Mouse (Mus musculus): Measurements from ENCODE around the gene Hist1h2ao. TPM values are rescaled to one million over a fixed set of nuclear protein-coding genes. Genes with fewer than 3 reads are reported as not detected.

The Hist1h2ao gene
- polyA plus RNA-seq, 1 experiment from 2014 or later: 2.6 TPM

DNA sequence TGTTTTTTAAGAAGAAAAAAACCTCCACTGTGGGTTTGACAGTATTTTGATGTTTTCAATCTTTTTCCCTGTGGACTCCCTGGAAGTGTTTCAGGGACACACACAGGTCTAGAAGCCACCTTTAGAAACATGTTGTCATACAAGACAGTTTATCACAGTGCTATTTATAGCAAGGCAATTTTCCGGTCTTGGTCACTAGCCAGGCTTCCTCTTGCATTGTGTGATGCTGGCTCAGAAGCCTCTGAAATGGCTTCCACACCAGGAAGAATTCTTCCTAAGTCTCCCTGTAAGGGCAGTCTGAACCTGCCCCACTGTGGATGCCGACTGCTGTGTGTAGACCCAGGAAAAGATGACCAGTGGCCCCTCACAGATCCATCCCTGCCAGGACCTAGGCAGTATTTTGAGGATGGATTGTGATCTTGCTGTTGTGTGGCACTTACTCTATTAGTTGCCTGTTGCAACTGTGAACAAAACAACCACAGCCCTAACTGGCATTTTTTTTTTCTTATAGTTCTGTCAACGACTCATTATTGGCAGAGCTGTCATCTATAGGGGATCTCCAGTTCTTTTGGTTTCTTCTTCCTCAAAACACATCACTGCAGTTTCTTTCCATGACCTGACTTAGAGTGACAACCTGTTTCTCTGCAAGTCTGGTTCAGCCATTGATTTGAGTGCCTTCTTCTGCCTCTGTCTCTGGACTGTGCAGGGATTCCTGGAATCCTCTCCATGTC lies 42.1 kb downstream of the Hist1h2ao start:
- no peaks in the 10 kb centered on the region for H3K27me3 ChIP-seq (replicated peaks)
- H3K4me1 ChIP-seq (replicated peaks): peaks cover 15% of the 10 kb centered on the region
- H3K9me3 ChIP-seq (replicated peaks): no peaks in the 10 kb centered on the region
- H3K36me3 ChIP-seq: no peaks in the 10 kb centered on the region
- peak overlapping the region; percentile 21; the same call in 1 of the 2 replicates for H3K4me2 ChIP-seq
- H3K27ac ChIP-seq (ENCODE audit: poor library complexity, severe bottlenecking): peak overlapping the region; percentile 62
- 37% methylated on average over 3 of the region's 3 CpGs for WGBS
- H3K9ac ChIP-seq: no peak overlapping the region
- 0 out of 2 replicates have a peak, but pooled peaks have one; percentile 13 for ATAC-seq (ENCODE audit: insufficient number of reproducible peaks, low FRiP score)
- H3K4me3 ChIP-seq: no peak overlapping the region

DNA sequence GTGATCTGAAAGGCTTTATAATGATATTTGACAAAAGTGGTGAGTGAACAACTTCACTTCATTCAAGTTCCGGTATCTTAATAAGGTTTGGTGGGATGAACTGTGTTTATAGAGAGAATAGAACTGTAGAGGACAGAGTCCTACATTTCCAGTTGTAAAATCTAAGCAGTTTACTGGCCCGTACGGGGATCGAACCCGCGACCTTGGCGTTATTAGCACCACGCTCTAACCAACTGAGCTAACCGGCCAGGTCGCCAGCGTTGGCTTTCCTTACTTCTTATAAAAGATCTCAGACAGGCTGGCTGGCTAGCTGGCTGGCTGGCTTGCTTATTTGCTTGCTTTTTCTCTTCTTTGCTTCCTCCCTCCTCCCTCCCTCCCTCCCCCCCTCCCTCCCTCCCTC lies 44.9 kb downstream of the Hist1h2ao start:
- Histone ChIP-seq H3K27ac (ENCODE audit: poor library complexity, severe bottlenecking) (no peak overlapping the region), H3K4me3 (peak overlapping the region; percentile 59), H3K4me1 (replicated peaks) (peaks cover 15% of the 10 kb centered on the region), H3K9ac (peak overlapping the region; percentile 55), H3K36me3 (no peaks in the 10 kb centered on the region), H3K9me3 (replicated peaks) (no peaks in the 10 kb centered on the region), H3K27me3 (replicated peaks) (no peaks in the 10 kb centered on the region), H3K4me2 (peak overlapping the region; percentile 66)
- WGBS: 1% methylated on average over 11 of the region's 11 CpGs
- peak; percentile 84 for ATAC-seq (ENCODE audit: insufficient number of reproducible peaks, low FRiP score)

DNA sequence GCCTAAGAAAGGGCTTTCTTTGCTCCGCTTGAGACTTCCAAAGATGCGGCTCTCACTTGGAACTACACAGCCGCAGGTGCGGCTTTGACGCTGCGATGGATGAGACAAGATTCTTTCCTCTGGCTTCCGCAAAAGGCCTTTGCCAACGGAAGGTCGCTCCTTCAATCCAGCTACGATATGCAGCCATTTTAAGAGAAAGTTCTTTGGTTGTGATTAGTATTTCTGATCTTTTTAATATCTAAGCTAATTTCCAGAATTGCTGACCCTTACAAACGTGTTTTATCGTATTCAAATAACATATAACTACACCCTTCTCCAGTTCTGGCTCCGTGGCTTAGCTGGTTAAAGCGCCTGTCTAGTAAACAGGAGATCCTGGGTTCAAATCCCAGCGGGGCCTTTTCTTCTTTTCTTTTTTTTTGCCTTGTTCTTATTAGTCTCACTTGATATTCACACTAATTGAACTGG lies 45.5 kb downstream of the Hist1h2ao start:
- peak overlapping the region; percentile 55 for H3K9ac ChIP-seq
- peak overlapping the region; percentile 59 for H3K4me3 ChIP-seq
- peaks cover 13% of the 10 kb centered on the region for H3K4me1 ChIP-seq (replicated peaks)
- H3K27me3 ChIP-seq (replicated peaks): no peaks in the 10 kb centered on the region
- WGBS: 2% methylated on average over 15 of the region's 15 CpGs
- no peaks in the 10 kb centered on the region for H3K36me3 ChIP-seq
- no peaks in the 10 kb centered on the region for H3K9me3 ChIP-seq (replicated peaks)
- H3K27ac ChIP-seq (ENCODE audit: poor library complexity, severe bottlenecking): no peak overlapping the region
- peak overlapping the region; percentile 66 for H3K4me2 ChIP-seq
- ATAC-seq (ENCODE audit: insufficient number of reproducible peaks, low FRiP score): no peak; the same call in 1 of the 2 replicates

Small RNAs within 50 kb of the gene (microRNA-seq; reads per million reads assigned to microRNA genes)
- gene Gm19658 (not detected), gene Gm44346 (not detected), gene Gm44466 (not detected)

Other genes starting within 250 kb of the Hist1h2ao start
- gene Olfr1364, start 228.7 kb upstream of the Hist1h2ao start, polyA plus RNA-seq (2016; fragmentation: Nextera tagmentation; extraction: Ambion mirVana): not detected in 2 replicates
- not detected in 2 replicates for gene Olfr1362, start 196.4 kb upstream of the Hist1h2ao start, polyA plus RNA-seq (2016; fragmentation: Nextera tagmentation; extraction: Ambion mirVana)
- gene Olfr11, start 167.9 kb upstream of the Hist1h2ao start, polyA plus RNA-seq (2016; fragmentation: Nextera tagmentation; extraction: Ambion mirVana): not detected in 2 replicates
- gene Olfr1361, start 147.1 kb upstream of the Hist1h2ao start, polyA plus RNA-seq (2016; fragmentation: Nextera tagmentation; extraction: Ambion mirVana): not detected in 2 replicates
- gene Olfr1360, start 133.1 kb upstream of the Hist1h2ao start, polyA plus RNA-seq (2016; fragmentation: Nextera tagmentation; extraction: Ambion mirVana): not detected in 2 replicates
- gene Olfr1359, start 112.4 kb upstream of the Hist1h2ao start, polyA plus RNA-seq (2016; fragmentation: Nextera tagmentation; extraction: Ambion mirVana): not detected in 2 replicates
- 0.91 TPM in 1 of 2 replicates, not detected in the other for gene Hist1h2bl, start 94.3 kb upstream of the Hist1h2ao start, polyA plus RNA-seq (2016; fragmentation: Nextera tagmentation; extraction: Ambion mirVana)
- 5.4 and 6.6 TPM in 2 replicates for gene Hist1h2ai, start 94.0 kb upstream of the Hist1h2ao start, polyA plus RNA-seq (2016; fragmentation: Nextera tagmentation; extraction: Ambion mirVana)
- 2.0 TPM in 2 replicates for gene Hist1h3h, start 92.8 kb upstream of the Hist1h2ao start, polyA plus RNA-seq (2016; fragmentation: Nextera tagmentation; extraction: Ambion mirVana)
- 1.4 and 2.5 TPM in 2 replicates for gene Hist1h2bm, start 88.4 kb upstream of the Hist1h2ao start, polyA plus RNA-seq (2016; fragmentation: Nextera tagmentation; extraction: Ambion mirVana)
- gene Hist1h4j, start 75.4 kb upstream of the Hist1h2ao start, polyA plus RNA-seq (2016; fragmentation: Nextera tagmentation; extraction: Ambion mirVana): 0.31 and 0.68 TPM in 2 replicates
- gene Hist1h4k, start 60.0 kb upstream of the Hist1h2ao start, polyA plus RNA-seq (2016; fragmentation: Nextera tagmentation; extraction: Ambion mirVana): 0.80 TPM in 1 of 2 replicates, not detected in the other
- 7.0 and 11.4 TPM in 2 replicates for gene Hist1h2ak, start 56.6 kb upstream of the Hist1h2ao start, polyA plus RNA-seq (2016; fragmentation: Nextera tagmentation; extraction: Ambion mirVana)
- 1.1 and 2.1 TPM in 2 replicates for gene Hist1h2bn, start 56.3 kb upstream of the Hist1h2ao start, polyA plus RNA-seq (2016; fragmentation: Nextera tagmentation; extraction: Ambion mirVana)
- gene Hist1h1b, start 29.8 kb upstream of the Hist1h2ao start, polyA plus RNA-seq (2016; fragmentation: Nextera tagmentation; extraction: Ambion mirVana): 12.4 and 12.5 TPM in 2 replicates
- gene Hist1h3i, start 27.1 kb upstream of the Hist1h2ao start, polyA plus RNA-seq (2016; fragmentation: Nextera tagmentation; extraction: Ambion mirVana): 54.7 and 68.0 TPM in 2 replicates
- 1.3 and 6.2 TPM in 2 replicates for gene Hist1h2an, start 23.2 kb upstream of the Hist1h2ao start, polyA plus RNA-seq (2016; fragmentation: Nextera tagmentation; extraction: Ambion mirVana)
- 1.3 and 1.4 TPM in 2 replicates for gene Hist1h2bp, start 23.0 kb upstream of the Hist1h2ao start, polyA plus RNA-seq (2016; fragmentation: Nextera tagmentation; extraction: Ambion mirVana)
- gene Hist1h2bq, start 268 bp upstream of the Hist1h2ao start, polyA plus RNA-seq (2016; fragmentation: Nextera tagmentation; extraction: Ambion mirVana): 8.4 and 12.7 TPM in 2 replicates
- not detected in 2 replicates for gene Hist1h4m, start 1.3 kb downstream of the Hist1h2ao start, polyA plus RNA-seq (2016; fragmentation: Nextera tagmentation; extraction: Ambion mirVana)
- 8.4 and 15.5 TPM in 2 replicates for gene Hist1h4n, start 21.7 kb downstream of the Hist1h2ao start, polyA plus RNA-seq (2016; fragmentation: Nextera tagmentation; extraction: Ambion mirVana)
- 2,122 and 2,141 TPM in 2 replicates for gene Hist1h2ap, start 23.0 kb downstream of the Hist1h2ao start, polyA plus RNA-seq (2016; fragmentation: Nextera tagmentation; extraction: Ambion mirVana)
- gene Hist1h2br, start 23.3 kb downstream of the Hist1h2ao start, polyA plus RNA-seq (2016; fragmentation: Nextera tagmentation; extraction: Ambion mirVana): 8.1 and 12.8 TPM in 2 replicates
- 7.5 and 8.3 TPM in 2 replicates for gene Zfp184, start 134.6 kb downstream of the Hist1h2ao start, polyA plus RNA-seq (2016; fragmentation: Nextera tagmentation; extraction: Ambion mirVana)
- 0.13 and 0.14 TPM in 2 replicates for gene Pom121l2, start 170.7 kb downstream of the Hist1h2ao start, polyA plus RNA-seq (2016; fragmentation: Nextera tagmentation; extraction: Ambion mirVana)
- 0.17 and 0.28 TPM in 2 replicates for gene Prss16, start 199.3 kb downstream of the Hist1h2ao start, polyA plus RNA-seq (2016; fragmentation: Nextera tagmentation; extraction: Ambion mirVana)
- gene Hist1h2ah, start 225.1 kb downstream of the Hist1h2ao start, polyA plus RNA-seq (2016; fragmentation: Nextera tagmentation; extraction: Ambion mirVana): 3.7 and 5.0 TPM in 2 replicates
- 2.3 and 3.6 TPM in 2 replicates for gene Hist1h2bk, start 225.4 kb downstream of the Hist1h2ao start, polyA plus RNA-seq (2016; fragmentation: Nextera tagmentation; extraction: Ambion mirVana)
- gene Hist1h4i, start 230.9 kb downstream of the Hist1h2ao start, polyA plus RNA-seq (2016; fragmentation: Nextera tagmentation; extraction: Ambion mirVana): 10.4 and 12.2 TPM in 2 replicates
- 11.6 and 14.5 TPM in 2 replicates for gene Hist1h2ag, start 232.5 kb downstream of the Hist1h2ao start, polyA plus RNA-seq (2016; fragmentation: Nextera tagmentation; extraction: Ambion mirVana)
- gene Hist1h2bj, start 232.7 kb downstream of the Hist1h2ao start, polyA plus RNA-seq (2016; fragmentation: Nextera tagmentation; extraction: Ambion mirVana): 3.4 and 6.2 TPM in 2 replicates